Mouse (Mus musculus) cortical plate, adult 2 months (tissue): Measurements from ENCODE around the gene Cdc42se2.

Source experiments
- CTCF ChIP-seq: fragments of 200-500 bp; IDR thresholded peaks from 2 replicates; pipeline ENCODE4 v1.5.1; 2011; ENCODE audit warnings: mild to moderate bottlenecking, control low read depth, low read length; ENCODE audit not compliant: insufficient read depth; ENCODE audit errors: extremely low read depth
- POLR2A ChIP-seq: fragments of 200-500 bp; IDR thresholded peaks from 2 replicates; pipeline ENCODE4 v1.6.1; 2011; ENCODE audit warnings: mild to moderate bottlenecking, low read length, control low read depth; ENCODE audit not compliant: insufficient read depth; ENCODE audit errors: extremely low read depth

DNA sequence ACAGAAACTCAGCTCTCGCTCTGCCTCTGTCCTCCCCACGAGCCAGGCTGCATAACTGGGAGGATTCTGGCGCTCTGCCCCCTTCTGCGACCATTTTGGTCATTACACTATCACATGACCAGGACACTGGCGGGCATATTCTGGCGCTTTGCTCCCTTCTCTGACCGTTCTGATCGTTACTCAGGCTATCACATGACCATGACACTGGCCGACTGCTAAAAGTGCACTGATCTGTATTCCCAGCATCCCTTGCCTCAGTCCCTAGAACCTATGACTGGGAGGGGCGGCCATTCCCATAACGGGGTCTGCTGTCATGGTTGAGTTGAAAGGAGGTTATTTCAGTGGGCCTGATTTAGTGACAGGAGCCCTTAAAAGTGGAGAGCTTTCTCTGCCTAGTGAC, 9.1 kb upstream of the Cdc42se2 start:
- TF ChIP-seq CTCF (no peak), POLR2A (no peak)
